Mouse (Mus musculus): ENCODE data around the gene Stub1.
"Not testable (repeated sequence)": the region's sequence is repeated elsewhere in the genome, so short reads cannot be mapped to it uniquely, and the experiment has no call there.

The Stub1 gene
- long read RNA-seq, experiment 1, transcript Stub1-207 (7 exons, 1,341 nt): minor isoform, 11 of 357 reads
- long read RNA-seq, experiment 1, transcript Stub1-206 (6 exons, 1,408 nt): minor isoform, 12 of 357 reads
- long read RNA-seq, experiment 1, transcript Stub1-202 (5 exons, 1,498 nt): minor isoform, 8 of 357 reads
- long read RNA-seq, experiment 1, transcript Stub1-201 (7 exons, 1,803 nt): major isoform, 290 of 357 reads
- long read RNA-seq, experiment 1, partial matches to known transcripts: 12 of 357 reads
- long read RNA-seq, experiment 1, other reads (novel, unspliced or antisense): 18 of 357 reads
- long read RNA-seq, experiment 2, transcript Stub1-207 (7 exons, 1,341 nt): minor isoform, 17 of 413 reads
- long read RNA-seq, experiment 2, transcript Stub1-202 (5 exons, 1,498 nt): minor isoform, 9 of 413 reads
- long read RNA-seq, experiment 2, transcript Stub1-206 (6 exons, 1,408 nt): minor isoform, 20 of 413 reads
- long read RNA-seq, experiment 2, transcript Stub1-201 (7 exons, 1,803 nt): major isoform, 316 of 413 reads
- long read RNA-seq, experiment 2, partial matches to known transcripts: 18 of 413 reads
- long read RNA-seq, experiment 2, other reads (novel, unspliced or antisense): 24 of 413 reads

DNA sequence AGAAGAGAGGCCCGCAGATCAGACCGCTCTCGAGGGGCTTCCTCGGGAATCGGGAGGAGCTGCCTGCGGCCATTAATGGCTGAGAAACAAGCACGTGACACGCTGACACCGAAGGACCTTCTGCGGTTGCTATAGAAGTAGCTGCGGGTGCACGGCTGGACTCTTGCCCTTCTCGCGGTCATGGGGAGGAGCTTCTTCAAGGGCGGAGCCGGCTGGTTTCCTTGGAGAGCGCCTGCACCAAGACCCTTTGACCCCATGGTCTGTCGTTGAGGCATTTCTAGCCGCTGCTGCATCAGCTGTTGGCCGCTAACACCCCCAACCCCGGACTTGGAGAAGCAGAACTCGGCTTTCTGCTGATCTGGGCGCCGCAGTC, at the start of gene Stub1:
Gene Stub1, minus strand, starts transcription at position 114 of the 373 bp plus-strand sequence.
- intact Hi-C loops (cut with DNase I): no loop called here

DNA sequence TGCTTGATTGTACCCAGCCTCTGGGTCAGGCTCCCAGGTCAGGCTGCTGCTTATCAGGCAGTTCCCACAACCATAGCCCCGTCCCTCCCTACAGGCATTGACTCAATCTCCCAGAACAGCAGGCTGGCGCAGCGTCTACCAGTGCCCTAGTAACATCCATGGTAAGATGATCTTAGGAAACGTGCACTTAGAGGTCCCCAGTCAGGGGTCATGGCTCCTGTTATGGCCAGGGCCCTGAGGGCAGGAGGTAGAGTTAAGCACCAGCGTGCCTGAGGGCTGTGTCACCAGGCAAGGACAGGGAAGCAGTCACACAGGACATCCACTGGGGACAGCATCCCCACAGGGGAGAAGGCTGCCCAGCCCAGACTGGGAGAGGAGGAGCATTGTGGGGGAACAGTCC, 49.1 kb upstream of the Stub1 start:
- intact Hi-C loops (cut with DNase I): loop anchor here (5.0 kb wide), 1 partner anchor 105 kb away; the partner anchor contains the start of gene Capn15

DNA sequence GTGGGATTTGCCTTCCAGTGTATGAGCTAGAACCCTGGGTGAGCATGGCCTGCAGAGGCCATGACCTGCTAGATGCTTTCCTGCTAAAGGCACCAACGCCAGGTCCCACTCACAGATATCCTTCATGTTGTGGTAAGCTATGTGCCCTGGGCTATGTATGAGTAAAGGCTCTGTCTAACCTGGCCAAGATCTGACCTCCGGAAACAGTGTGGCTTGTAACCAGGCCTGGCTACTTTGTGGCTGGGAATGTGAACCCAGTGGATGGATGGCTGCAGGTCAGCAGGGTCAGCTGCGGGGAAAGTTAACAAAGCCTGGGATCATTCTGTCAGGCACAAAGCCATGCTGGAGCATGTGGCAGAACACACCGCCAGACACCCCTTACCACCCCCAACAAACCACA, 48.5 kb upstream of the Stub1 start:
- intact Hi-C loops (cut with DNase I): loop anchor here (5.0 kb wide), 1 partner anchor 106 kb away; the partner anchor contains the start of gene Capn15

- intact Hi-C loops (cut with DNase I): loop anchor here (5.0 kb wide), 1 partner anchor 106 kb away; the partner anchor contains the start of gene Capn15
Observed at GRCm38 (mm10) chr17:25880913-25881641, 47.9 kb upstream of the Stub1 start.

- intact Hi-C loops (cut with DNase I): loop anchor here (5.0 kb wide), 1 partner anchor 107 kb away; the partner anchor contains the start of gene Capn15
Observed at GRCm38 (mm10) chr17:25880196-25880910, 47.1 kb upstream of the Stub1 start, which contains the start of gene Wfikkn1. TSS of gene Wfikkn1 (minus strand) at chr17:25880858.

GRCm38 (mm10) chr17:25879750-25880149, 46.5 kb upstream of the Stub1 start:
- intact Hi-C loops (cut with DNase I): loop anchor here (5.0 kb wide), 1 partner anchor 108 kb away; the partner anchor contains the start of gene Capn15

- intact Hi-C loops (cut with DNase I): no loop called here
Observed at GRCm38 (mm10) chr17:25879261-25879660, 46.1 kb upstream of the Stub1 start.

DNA sequence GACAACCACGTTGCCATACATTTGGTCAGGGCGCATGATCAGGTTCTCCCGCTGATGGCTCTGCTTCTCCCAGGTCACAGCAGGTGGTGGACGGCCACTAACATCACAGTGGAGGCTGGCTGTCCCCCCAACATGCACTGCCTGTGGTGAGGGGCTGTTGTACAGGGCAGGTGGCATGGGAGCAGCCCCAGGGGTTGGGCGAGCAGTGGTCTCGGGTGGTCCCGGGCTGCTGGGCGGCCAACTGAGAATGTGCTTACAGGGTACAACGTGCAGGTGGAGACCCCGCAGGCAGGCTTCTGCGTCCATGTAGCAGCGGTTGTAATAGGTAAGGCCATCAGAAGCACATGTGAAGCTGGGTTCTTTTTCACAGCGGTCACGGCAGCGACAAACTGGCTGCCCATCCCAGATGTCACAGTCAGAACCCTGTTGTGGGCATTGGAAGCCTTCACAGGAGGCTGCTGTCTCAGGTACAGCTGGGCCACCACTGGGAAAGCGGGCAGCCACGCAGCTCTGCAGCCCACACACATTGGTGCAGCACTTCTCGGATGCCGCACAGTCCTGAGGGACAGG, 45.5 kb upstream of the Stub1 start:
- intact Hi-C loops (cut with DNase I): no loop called here

DNA sequence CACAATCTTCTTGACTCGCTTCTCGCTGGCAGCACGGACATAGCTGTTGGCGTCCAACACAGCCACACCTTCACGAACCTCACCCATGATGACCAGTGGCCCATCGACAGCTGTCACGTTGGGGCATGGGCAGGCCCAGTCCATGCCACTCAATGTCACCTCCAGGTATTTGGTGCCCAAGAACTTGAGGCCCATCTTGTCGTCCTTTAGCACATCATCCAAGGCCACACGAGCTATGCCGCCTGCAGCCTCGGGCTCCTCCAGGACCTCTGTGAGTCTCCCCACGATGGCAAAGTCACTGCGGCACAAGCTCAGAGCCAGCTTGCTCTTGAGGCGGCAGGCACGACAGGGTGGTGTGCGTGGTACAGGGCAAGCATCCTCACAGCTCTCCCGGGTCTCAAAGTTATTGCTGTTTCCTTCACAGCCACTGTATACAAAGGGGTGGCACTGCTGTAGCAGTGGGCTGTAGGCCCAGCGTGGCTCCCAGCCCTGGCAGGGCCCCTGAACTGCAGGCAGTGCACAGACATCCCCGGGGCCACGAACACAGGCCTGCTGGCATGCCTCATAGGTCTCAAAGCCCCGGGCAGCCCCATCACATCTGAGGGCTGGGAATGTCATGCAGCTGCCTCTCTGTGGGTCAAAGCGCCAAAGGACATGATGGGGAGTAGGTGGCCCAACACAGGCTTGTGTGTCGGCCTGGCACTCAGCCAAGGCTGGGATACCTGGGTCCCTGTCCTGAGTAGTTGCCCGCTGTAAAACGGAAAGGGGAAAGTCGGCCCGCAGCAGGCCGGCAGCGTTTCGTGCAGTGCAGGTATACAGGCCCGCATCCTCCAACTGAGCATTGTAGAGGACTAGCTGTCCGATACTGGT, 44.8 kb upstream of the Stub1 start:
- intact Hi-C loops (cut with DNase I): no loop called here

DNA sequence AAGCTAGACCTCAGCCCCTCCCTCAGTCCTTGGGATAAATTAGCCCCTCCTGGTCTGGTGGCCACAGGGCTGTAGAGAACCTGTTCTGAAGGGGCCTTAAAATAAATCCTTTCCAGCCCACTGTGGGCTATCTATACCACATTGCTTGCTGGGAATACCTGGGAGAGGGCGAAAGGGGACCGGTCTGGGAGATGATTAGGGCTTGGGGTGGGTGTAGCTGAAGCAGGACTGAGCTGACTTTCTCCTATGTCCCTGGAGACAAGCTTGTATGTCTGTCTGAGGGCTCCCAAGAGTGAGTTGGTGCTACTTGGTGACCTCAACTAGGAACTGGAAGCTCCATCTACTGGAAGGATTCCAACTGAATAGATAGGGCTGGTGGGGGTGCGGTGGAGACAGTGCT, 43.8 kb upstream of the Stub1 start:
- intact Hi-C loops (cut with DNase I): no loop called here

DNA sequence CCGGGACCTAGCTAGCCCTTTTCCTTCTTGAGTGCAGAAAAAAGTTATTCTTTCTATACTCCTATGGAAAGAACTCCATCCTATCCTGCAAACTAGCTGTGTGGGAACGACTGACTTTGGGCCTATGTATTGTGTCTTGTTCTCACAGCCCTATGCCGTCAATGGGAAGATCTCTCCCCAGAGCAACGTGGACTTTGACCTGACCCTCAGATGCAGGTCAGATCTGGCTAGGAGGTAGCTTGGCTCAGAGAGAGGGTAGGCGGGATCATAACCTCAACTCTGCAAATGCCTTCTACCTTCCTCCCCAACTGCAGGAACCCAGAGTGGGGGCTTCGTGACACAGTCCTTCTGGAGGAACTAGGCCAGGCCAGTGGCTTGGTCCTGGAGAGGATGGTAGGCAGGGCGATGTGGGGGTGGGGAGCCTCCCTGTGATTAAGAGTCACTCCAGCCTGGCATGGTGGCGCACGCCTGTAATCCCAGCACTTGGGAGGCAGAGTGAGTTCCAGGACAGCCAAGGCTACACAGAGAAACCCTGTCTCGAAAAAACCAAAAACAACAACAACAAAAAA, 43.2 kb upstream of the Stub1 start:
- intact Hi-C loops (cut with DNase I): no loop called here

DNA sequence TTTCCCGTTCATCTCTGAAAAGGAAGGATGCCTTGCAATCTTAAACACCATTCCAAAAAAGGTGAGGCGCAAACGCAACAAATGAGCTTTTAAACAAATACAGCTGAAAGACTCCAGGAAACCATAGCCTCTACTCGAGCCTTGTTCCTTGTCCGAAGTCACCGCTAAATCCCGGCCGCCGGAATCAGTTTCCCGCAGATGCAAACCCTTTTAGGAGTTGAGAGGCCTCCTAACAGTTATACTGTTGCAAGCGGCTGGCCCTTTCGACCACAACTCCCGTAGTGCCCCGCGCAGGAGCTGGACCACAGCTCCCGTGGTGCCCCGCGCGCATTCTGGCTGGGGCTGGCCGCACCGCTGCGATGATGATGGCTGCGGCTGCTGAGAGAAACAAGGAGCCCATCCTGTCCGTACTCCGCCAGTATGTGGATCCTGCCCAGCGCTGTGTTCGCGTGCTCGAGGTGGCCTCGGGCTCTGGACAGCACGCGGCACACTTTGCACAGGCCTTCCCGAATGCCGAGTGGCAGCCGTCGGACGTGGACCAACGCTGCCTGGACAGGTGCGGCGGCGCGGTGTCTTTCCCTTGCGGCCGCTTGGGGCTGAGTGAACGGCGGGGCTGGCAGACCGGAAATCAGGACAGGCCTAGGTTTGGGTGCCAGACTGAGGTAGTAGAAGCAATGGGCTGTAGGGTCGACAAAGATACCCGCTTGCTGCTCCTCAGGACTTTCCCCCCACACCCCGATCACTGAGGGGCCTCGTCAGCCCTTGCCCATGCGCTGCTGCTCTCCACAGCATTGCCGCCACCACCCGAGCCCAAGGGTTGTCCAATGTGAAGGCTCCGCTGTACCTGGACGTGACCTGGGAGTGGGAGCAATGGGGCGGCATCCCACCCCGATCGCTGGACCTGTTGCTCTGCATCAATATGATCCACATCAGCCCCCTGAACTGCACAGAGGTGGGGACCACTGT, 42.2 kb upstream of the Stub1 start:
- intact Hi-C loops (cut with DNase I): no loop called here

DNA sequence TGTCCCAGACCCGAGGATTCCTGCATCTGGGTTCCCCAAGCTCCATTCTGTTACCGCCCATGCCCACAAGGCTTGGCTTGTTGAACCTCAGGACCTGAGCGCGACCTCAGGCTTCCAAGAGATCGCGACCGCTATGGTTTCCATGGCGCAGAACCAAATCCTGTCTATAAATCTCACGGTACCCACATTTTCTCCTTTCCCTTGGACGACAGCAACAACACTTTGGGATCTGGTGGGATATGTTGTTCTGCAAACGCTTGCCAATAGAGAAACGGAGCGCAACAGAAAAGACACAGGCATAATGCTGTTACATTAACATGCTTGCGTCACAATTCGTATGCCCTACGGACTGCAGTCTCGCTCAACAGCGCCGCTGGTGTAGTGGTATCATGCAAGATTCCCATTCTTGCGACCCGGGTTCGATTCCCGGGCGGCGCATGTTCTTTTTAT, 41.5 kb upstream of the Stub1 start, which contains the start of gene Mettl26:
Gene Mettl26, plus strand, starts transcription at position 354 of the 450 bp plus-strand sequence.
- intact Hi-C loops (cut with DNase I): no loop called here

DNA sequence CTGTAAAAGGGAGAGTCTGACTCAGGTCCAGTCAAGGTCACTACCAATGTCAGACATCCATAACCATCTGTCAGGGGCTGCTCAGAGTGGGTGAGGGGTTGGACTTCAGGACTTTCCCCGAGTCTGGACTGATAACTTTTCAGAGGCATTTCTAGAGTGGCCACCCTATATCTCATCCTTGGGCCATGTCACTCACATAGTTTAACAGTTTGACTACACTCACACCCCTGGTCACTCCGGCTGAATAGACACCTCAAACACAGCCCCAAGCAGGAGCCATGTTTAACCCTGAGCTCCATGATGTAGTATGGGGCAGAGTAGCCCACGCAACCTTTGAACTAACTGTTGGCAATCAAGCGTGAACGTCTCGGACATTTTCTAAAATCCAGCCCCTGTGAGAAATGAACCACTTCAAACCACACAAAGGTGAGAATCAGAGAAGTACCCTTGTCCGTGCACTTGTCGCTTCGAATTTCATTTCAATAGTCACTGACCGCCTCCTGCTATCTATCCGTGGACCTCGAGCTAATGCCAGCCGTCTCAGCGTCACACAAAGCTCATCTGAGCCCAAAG, 41.0 kb upstream of the Stub1 start:
- intact Hi-C loops (cut with DNase I): no loop called here

- intact Hi-C loops (cut with DNase I): no loop called here
Observed at GRCm38 (mm10) chr17:25873405-25874147, 40.4 kb upstream of the Stub1 start.

DNA sequence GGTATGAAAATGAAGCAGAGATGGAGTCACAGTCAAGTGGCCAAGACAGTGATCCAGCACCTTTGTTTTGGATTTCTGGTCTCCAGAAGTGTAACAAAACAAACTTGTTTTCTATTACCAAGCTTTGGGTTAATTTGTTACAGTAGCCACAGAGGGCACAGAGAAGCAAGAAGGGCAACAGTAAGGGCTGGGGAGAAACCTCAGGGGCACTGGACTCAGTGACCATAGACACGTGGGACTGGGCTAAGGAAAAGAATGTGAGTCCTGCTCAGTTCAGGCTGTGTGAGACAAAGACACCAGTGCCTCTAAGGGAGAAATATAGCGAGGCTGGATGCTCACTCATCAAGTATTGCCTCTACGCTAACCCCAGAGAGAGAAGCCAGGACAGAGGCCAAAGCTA, 39.5 kb upstream of the Stub1 start:
- intact Hi-C loops (cut with DNase I): no loop called here

DNA sequence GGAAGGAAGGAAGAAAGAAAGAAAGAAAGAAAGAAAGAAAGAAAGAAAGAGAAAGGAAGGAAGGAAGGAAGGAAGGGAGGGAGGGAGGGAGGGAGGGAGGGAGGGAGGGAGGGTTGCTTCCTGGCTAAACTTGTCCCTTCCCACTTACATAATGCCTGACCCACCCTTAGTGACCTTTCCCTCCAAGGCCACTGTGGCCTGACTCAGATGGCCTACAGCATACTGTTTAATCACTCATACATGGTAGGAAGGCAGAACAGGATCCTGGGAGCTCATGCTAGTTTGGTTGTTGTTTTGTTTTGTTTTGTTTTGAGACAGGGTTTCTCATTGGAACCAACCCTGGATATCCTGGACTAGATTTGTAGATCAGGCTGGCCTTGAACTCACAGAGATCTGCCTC, 38.4 kb upstream of the Stub1 start:
- intact Hi-C loops (cut with DNase I): not testable (repeated sequence)
